Mouse (Mus musculus) lung, adult 18-20 months (tissue): Measurements from ENCODE around the gene Rtl8a.
"Not testable (repeated sequence)": the region's sequence is repeated elsewhere in the genome, so short reads cannot be mapped to it uniquely, and the experiment has no call there.

ENCODE experiments used
- DNase-seq, 2 experiments: peaks; one replicate each; pipeline ENCODE4 v3.0.0; 2022; ENCODE audit warnings: mixed read lengths in 2 of 2

The Rtl8a gene

DNA sequence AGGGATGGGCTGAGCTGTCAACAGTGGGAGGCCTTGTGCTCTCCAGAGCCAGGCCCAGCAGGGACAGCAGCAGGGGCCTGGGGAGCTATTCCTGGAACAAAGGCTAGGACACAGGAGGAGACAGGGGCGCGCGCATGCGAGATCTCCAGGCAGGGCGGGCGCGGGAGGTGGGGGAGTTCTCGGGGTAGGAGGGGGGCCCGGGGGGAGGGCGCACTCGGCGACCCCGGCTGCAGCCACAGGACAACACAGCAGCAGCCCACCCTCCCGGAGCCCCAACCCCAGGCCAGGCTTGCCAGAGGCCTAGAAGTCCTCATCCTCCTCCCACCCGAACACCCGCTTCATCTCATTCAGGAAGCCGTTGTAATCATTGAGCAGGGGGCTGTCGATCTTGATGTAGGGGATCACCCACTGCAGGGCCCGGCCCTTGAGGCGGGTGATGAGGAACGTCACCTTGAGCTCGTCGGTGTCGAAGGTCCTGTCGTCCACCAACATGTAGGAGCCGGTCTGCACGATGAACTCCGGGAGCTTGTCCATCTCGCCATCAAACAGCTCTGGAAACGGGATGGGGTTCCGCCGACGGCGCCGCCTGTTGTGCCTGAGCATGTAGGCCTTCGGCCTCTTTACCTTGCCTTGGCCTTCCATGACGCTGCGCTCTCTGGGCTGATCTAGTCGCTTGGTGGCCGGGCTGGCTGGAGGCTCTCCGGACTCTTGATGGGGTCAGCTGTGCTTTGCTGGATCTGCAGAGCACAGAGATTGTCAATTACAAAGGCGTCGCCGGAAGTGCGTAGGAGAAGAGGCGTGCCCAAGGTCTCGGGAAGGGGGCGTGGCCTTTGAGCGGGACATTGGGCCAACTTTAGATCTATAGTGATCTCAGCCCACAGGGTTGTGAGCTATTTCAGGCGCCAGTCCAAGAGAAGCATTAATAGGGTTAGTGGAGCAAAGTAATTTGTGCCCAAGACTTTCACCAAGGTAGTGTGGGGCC lies at the start of gene Rtl8a:
Rtl8a (minus strand) TSS at position 703 of the 982 bp plus-strand sequence.
- DNase-seq = peak; percentile 86 to 88

DNA sequence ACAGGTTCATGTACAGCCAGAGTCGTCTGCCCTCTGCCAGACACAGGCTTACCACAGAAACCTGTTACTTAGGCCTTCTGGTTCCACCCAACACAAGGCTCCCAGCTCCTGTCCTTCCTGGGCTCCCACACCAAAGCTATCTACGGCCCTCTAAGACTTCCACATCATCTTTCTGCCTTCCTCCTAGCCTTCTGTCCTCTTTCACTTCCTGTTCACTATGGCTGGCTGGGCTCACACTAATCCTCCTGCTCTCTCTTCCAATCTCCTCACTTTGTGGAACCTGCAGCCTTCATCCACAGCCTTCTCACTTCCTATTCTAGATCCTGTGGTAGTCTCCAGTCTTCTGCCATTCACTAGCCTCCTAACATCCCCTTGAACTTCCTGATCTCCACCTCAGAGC lies 49.7 kb upstream of the Rtl8a start:
- no peak for DNase-seq

DNA sequence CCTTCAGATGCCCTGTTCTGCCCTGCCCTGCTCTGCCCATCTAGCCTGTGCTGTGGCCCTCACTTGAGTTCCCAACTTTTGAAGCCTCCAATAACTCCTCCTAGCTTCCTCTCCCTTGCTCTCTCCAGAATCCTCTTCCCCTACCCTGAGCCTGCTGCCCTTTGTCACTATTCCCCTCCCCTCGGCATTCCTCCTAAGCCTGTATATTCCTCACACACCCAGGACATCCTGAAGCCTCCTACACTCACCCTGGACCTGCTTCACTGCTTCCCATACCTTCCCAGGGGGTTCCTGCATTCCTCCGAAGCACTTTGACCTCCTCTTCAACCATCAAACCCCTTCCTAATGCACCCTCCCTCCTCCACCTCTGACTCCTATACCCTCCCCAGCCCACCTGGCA lies 48.6 kb upstream of the Rtl8a start:
- DNase-seq = no peak

- DNase-seq = not testable (repeated sequence)
Measured at GRCm38 (mm10) chrX:53684676-53685075, 41.2 kb upstream of the Rtl8a start.

DNA sequence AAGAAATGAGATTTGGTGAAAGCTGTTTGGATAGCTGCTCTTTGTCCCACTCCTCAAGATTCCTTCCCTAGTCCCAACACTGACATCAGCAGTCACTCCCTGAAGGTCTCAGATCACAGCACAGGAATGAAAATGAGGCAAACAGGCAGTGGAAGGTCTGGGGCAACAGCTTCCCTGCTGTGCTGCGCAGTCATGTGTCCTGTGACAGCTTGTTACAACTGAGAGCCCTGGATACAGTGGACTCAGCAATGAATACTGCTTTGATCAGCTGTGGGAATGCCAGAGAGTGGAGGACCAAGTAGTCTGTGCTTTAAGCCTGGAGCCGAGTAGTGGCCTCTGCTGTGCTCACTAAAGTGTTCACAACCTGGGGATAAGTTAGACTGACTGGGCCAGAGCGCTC lies 39.2 kb upstream of the Rtl8a start:
- DNase-seq = not testable (repeated sequence)

DNA sequence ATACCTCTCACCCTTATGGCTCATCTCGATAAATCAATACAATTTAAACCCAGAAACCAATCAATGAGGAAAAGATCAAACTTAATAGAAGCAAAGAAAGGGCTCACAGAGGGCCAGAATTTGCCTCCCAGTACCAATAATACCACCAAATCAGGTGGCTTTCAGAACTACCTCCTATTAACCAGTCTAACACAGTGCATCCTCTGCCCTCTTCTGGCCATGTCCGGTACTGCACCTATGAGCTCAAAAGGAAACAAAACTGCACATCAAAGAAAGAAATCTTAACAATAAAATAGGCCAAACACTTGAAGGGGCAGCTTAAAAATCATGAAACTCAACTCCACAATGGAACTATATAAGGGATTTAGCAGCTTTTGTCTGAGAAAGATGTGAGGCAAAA lies 33.5 kb upstream of the Rtl8a start:
- DNase-seq = peak; percentile 49 to 56

DNA sequence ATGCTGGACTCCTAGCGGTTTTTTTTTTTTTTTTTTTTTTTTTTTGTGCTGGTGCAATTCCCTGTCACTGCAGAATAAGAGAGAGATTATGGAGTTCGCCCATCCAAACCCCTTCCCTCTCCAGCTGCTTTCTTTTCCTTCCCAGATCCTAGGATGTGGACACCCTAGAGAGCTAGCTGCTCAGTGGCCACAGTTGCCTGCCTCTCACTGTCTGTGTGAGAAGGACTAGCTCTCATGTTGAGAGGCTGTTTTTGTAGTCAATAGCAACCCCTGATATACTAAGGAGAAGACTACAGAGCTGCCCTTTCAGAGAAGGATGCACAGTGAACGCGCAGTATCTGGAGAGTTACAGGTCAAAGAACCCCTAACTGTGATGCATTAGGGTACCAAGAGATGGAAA lies 27.2 kb upstream of the Rtl8a start:
- DNase-seq = not testable (repeated sequence)

DNA sequence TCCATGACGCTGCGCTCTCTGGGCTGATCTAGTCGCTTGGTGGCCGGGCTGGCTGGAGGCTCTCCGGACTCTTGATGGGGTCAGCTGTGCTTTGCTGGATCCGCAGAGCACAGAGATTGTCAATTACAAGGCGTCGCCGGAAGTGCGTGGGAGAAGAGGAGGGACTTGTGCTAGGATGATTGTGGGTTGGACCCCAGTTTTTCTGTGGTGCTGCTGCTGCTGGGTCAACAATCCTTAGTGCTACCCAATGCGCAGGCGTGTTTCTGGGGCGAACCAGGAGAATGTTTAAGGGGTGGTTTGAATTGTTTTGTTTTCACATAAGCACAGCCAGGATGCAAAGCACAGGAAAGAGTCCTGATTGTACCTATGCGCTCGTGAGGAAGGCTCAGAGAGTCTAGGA lies 26.8 kb upstream of the Rtl8a start, which contains the start of gene Rtl8b:
Rtl8b (minus strand) TSS at position 115 of the 400 bp plus-strand sequence.
- peak; percentile 86 to 89 for DNase-seq

DNA sequence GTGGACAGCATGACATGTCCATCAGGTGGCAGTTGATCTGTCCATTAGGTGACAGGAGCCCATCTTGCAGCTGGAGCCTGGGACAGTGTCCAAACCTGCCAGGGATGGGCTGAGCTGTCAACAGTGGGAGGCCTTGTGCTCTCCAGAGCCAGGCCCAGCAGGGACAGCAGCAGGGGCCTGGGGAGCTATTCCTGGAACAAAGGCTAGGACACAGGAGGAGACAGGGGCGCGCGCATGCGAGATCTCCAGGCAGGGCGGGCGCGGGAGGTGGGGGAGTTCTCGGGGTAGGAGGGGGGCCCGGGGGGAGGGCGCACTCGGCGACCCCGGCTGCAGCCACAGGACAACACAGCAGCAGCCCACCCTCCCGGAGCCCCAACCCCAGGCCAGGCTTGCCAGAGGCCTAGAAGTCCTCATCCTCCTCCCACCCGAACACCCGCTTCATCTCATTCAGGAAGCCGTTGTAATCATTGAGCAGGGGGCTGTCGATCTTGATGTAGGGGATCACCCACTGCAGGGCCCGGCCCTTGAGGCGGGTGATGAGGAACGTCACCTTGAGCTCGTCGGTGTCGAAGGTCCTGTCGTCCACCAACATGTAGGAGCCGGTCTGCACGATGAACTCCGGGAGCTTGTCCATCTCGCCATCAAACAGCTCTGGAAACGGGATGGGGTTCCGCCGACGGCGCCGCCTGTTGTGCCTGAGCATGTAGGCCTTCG lies 26.2 kb upstream of the Rtl8a start:
- not testable (repeated sequence) for DNase-seq

- not testable (repeated sequence) for DNase-seq
Measured at GRCm38 (mm10) chrX:53652917-53653316, 9.4 kb upstream of the Rtl8a start.

DNA sequence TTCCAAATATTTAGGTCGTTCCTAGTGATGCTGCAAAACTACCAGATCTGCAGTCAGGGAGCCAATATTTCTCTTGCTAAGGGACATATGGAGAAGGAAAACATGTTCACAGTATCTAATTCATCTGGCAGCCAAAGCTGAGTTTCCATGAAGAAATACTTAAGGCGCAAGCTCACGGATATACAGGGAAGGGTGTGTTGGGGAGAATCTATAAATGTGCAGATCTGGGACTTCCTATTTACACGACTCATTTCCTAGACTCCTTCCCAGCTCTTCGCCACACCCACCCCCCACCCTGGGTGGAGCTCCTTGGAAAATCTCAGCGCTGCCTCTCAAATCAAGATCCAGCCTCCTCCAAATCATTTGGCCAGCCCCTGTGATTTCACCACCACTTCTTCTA lies 2.4 kb upstream of the Rtl8a start:
- DNase-seq = peak; percentile 17 to 21

GRCm38 (mm10) chrX:53642604-53642979 lies 890 bp downstream of the Rtl8a start:
- DNase-seq = not testable (repeated sequence)

DNA sequence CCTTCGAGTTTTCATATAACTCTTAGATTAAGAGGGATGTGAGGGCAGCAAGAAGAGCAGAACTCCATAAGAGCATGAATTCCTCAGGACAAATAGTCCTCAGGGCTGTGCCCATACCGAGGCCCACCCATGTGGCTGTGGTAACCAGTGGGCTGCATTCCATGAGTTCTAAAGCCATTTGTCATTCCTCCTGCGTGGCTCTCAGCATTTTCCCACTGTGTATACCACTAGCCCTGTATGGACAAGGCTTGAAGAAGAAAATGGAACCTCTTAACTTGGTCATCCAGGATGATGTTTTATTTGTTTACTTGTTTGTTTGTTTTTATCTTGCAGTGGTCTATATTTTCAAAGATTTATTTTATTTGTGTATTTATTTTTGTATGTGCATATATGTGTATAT lies 5.4 kb downstream of the Rtl8a start:
- not testable (repeated sequence) for DNase-seq

GRCm38 (mm10) chrX:53611395-53611794 lies 32.1 kb downstream of the Rtl8a start:
- not testable (repeated sequence) for DNase-seq

DNA sequence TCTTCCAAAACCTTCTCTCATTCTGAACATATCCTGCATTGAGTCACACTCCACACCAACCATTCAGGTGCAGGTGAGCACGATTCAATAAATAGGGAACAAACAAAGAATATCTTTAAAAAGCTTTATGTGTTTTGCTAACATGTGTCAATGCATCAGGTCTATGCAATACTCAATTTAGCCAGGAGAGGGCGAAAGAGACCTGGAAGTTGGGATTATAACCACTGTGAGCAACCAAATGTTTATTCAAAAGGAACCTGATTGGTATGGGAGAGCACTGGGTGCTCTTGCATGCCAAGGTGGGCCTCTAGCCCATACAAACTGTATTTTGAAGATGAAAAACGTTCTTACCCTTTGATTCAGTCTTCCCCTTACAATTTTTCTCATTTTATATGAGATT lies 32.9 kb downstream of the Rtl8a start:
- DNase-seq = peak; percentile 15 to 66

- not testable (repeated sequence) for DNase-seq
Measured at GRCm38 (mm10) chrX:53608879-53609278, 34.6 kb downstream of the Rtl8a start, which contains the start of gene Gm14597. TSS of gene Gm14597 (minus strand) at chrX:53608979.

DNA sequence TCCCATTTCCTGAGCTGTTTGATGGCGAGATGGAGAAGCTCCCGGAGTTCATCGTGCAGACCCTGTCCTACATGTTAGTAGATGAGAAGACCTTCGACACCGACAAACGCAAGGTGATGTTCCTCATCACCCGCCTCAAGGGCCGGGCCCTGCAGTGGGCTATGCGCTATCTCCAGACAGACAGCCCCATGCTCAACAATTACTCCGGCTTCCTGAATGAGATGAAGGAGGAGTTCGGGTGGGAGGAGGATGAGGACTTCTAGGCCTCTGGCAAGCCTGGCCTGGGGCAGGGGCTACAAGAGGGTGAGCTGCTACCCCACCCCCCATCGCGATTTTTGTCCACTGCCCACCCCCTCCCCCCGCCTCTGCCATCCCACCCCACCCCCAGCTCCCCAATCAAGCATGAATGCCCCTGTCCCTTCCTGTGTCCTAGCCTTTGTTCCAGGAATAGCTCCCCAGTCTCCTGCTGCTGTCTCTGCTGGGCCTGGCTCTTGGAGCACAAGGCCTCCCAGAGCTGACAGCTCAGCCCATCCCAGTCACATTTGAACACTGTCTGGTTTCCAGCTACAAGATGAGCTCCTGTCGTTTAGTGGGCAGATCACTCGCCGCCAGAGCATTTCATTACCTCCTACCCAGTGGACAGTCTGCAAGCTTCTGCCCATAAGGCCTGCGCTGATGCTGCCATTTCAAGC lies 35.2 kb downstream of the Rtl8a start:
- peak in 1 of 2 experiments; percentile 2 for DNase-seq

DNA sequence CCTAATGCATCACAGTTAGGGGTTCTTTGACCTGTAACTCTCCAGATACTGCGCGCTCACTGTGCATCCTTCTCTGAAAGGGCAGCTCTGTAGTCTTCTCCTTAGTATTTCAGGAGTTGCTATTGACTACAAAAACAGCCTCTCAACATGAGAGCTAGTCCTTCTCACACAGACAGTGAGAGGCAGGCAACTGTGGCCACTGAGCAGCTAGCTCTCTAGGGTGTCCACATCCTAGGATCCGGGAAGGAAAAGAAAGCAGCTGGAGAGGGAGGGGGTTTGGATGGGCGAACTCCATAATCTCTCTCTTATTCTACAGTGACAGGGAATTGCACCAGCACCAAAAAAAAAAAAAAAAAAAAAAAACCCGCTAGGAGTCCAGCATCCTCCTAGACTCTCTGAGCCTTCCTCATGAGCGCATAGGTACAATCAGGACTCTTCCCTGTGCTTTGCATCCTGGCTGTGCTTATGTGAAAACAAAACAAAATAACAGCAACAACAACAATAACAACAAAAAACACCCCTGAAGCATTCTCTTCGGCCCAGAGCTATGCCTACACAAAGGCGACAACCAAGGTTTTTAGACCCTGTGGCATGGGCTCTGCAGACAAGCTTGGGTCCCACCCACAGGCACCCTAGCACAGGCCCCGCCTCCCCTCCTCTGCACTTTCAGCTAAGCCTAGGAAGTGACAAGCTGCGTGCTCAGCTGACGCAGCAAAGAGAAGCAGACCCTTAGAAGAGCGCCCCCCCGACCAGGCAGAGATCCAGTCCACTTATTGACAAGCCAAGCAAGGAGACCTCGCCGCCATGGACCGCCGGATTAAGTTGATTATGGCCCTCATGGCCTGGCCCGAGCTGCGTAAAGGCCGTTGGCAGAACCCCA lies 36.0 kb downstream of the Rtl8a start, which contains the start of gene Rtl8c:
Rtl8c (plus strand) TSS at position 791 of the 880 bp plus-strand sequence.
- peak; percentile 54 for DNase-seq

GRCm38 (mm10) chrX:53606176-53606575 lies 37.3 kb downstream of the Rtl8a start:
- DNase-seq = peak in 1 of 2 experiments; percentile 2

- DNase-seq = peak; percentile 22 to 39
Measured at GRCm38 (mm10) chrX:53599993-53600392, 43.5 kb downstream of the Rtl8a start.
